Mouse (Mus musculus): Measurements from ENCODE around the gene Aire.
A peak's percentile ranks its signal among the peaks of the same experiment; 100 is the strongest.

Aire gene

GRCm38 (mm10) chr10:78043406-78043836 is at the start of gene Aire:
TSS of gene Aire (minus strand) at chr10:78043610.
- DNase-seq = peak; percentile 44 to 61

DNA sequence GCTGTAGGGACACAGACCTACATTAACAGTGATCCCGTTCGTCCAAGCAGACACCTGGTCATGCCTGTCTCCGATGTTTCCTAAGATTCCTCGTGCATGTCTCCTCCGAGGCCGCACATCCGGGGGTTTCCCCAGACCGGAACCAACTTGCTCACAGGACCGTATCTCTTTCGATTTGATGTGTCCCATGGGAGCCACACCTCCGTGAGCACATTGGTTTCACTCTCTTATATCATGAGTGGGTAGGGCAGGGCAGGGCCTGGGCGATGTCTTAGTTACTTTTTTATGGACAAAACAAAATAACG is 49.3 kb upstream of the Aire start:
- no peak for DNase-seq

GRCm38 (mm10) chr10:78091865-78092724 is 48.7 kb upstream of the Aire start:
- no peak for DNase-seq

GRCm38 (mm10) chr10:78090706-78091491 is 47.5 kb upstream of the Aire start:
- DNase-seq = no peak

DNA sequence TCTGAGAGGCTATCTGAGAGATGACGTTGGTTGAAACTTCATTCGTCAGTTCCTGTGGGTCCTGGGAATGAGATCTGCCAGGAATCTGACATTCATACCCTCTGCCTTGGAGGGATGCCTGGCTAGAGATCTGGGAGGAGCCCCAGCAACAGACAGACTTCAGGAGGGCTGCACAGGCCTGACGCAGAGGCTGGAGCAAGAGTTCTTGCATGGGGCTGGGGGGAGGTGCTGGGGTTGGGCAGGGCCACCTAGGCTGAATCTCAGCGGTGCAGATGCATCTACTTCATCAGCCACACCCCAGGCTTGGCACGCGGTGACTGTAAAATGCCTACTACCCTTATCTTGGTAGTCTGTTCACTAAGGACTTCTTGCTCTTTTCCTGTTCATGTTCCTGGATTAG is 46.8 kb upstream of the Aire start:
- no peak for DNase-seq

DNA sequence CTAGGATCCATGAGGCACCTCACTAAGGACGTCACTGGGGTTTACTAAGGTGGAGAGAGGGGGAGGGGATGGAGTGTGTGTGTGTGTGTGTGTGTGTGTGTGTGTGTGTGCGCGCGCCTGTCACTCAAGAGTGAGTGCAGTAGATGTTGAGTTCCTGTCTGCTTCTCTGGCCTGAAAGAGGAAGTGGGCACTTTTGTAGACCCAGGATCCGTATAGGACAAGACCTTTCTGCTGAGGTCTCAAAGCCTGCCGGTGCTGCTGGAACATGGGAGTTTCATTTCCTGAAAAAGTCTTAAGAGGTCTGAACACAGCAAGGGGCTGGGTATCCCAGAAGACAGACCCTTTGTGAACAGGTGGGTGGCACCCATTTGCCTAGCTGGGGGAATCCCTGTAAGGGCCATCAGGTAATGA is 43.7 kb upstream of the Aire start:
- no peak for DNase-seq

DNA sequence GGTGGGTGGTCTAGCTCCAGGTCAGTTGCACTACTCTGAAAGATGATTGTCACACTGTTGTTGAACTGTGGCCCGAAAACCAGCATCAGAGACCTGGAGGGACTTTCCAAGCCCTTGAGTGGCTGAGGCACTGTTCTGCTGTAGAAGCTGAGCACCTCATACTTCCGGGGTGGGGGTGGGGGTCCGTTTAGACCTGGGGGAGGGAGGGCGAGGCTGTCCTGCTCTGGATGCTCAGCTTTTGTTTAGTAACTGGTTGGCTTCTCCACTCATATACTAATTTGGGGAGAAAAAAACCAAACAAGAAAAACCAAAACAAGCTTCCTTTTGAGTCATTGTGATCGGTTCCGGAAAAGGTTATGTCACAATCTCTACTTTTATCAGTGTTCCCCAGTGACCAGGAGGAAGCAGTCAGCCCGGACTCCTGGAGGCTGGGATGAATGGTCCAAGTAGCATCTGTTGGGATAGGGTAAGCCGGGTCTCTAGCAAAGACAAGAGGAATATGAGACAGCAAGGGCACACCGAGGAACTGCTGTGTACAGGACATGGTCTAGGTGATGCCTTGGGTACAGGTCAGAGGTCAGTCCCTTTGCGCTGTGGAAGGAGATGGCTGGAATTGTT is 43.1 kb upstream of the Aire start:
- DNase-seq = no peak

GRCm38 (mm10) chr10:78085711-78086110 is 42.3 kb upstream of the Aire start:
- DNase-seq = no peak

- DNase-seq = no peak
Measured at GRCm38 (mm10) chr10:78084073-78084472, 40.7 kb upstream of the Aire start.

- no peak for DNase-seq
Measured at GRCm38 (mm10) chr10:78079955-78080591, 36.7 kb upstream of the Aire start.

DNA sequence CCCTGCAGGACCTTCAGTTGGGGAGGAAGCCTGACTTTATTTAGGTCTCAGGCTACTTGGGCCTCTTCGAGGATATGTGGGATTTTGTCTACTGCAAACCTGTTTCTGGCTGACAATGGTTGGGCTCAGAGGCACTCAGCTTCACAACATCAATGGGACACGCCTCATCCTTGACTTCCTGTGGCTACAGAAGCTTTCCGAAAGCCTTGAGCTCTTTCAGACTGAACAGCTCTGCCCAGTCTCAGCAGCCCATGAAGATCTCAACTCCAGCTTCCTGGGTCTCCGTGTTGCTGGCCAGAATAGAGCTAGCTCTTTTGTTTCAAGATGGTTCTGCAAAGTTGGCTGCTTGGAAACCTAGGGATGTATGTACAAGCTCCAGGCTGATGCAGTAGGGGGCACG is 34.9 kb upstream of the Aire start:
- no peak for DNase-seq

- DNase-seq = no peak
Measured at GRCm38 (mm10) chr10:78077862-78078261, 34.5 kb upstream of the Aire start.

GRCm38 (mm10) chr10:78074977-78075376 is 31.6 kb upstream of the Aire start:
- DNase-seq = no peak

DNA sequence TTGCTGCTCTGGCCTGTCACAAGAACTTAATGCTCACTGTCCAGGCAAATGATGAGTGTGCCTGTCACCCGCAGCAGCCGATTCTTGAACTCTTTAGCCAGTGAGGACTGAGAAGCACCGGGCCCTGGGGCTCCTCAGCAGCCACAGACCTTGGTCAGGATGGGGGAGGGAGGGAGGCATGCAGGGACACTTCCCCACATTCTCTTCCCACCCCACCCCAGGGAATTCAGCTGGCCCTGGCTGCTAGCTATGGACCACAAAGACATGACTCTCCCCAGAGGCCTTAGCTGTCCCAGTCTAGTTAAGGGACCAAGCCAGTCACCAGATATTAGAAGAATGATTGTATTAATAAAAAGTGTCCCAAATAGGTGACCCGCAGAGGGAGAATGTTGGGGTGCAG is 30.7 kb upstream of the Aire start:
- DNase-seq = no peak

DNA sequence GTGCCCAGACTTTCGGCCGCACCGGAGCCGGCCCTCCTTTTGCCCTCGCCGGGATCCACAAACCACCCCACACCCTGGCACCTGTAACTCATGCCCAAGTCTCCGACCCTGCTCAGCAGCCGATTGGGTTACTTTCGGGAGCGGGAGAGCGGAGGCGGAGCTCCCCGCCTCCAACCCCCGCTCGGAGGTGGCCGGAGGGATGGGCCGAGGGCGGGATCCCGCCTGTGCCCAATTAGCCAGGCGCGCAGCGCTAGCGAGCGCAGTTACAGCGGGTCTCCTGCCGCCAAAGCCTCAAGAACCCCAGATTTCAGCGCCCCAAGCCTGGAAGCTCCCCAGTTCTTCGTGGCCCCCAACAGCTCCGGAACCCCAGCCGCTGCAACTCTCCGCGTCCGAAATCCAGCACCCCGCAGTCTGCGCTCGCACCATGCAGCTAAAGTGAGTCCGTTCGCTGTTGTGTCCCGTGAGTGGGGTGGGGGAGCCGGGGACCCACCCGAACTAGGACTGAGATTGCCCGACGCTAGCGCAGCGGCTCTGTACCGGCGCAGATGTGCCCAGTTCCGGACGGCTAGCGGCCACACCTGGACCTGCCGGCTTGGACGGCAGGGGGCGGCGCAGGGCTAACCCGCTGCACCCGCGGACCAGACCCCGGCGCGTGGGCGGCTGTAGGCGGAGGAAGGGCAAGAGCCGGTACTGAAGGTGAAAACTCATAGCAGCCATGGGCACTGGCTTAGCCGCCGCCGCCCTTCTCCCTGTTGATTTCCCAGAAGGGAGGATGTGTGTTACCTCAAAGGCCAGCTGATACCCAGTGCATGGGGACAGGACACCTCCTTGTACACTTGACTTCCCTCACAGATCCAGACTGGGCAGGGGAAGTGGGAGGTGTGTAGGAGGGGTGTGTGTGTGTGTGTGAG is 25.9 kb upstream of the Aire start, which contains the start of gene Icosl:
TSS of gene Icosl (plus strand) at position 202 of the 911 bp plus-strand sequence.
- DNase-seq = peak; percentile 81 to 87

- no peak for DNase-seq
Measured at GRCm38 (mm10) chr10:78068541-78068940, 25.1 kb upstream of the Aire start.

DNA sequence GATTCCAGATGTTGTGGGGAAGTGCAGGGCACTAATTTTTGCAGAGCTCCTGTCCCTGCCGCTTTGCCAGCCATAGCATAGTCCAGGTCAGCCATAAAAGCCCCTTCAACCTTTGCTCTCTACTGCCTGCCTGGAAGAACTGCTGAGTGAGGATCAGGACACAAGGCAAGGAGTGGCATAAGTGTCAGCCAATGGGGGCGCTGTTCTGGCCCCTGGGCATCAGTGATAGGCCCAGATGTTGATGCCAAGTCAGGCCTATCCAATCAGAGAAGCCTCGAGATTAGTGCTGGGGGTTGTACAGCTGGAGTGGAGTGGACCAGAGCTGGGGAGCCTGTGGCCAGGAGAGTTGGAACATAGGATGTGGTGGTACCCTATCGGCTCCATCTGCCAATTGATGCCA is 23.8 kb upstream of the Aire start:
- DNase-seq = peak; percentile 50 to 51

- no peak for DNase-seq
Measured at GRCm38 (mm10) chr10:78063122-78063521, 19.7 kb upstream of the Aire start.

DNA sequence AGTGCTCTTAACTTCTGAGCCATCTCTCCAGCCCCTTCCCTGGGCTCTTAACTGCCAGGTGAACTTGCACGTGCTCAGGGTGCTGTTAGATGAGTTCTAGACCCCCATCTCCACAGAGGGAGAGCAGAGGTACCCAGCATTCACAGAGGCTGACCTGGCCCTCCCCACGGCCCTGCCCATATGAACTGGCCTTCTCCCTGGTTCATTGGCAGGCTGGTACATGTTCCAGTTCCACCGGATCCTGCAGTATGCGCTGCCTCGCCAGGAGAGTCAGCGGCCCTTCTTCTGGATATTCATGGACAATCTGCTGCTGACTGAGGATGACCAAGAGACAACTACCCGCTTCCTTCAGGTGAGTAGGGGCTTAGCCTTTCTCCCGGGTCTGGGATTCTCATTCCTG is 13.6 kb upstream of the Aire start:
- DNase-seq = no peak

GRCm38 (mm10) chr10:78054633-78055565 is 11.5 kb upstream of the Aire start:
- DNase-seq = peak in 1 of 2 experiments; percentile 11

- DNase-seq = no peak
Measured at GRCm38 (mm10) chr10:78049519-78050035, 6.2 kb upstream of the Aire start.
